Mouse (Mus musculus): ENCODE data around the gene Syt15.

- no peak for TF ChIP-seq CTCF (IDR thresholded peaks at IDR 0.05; ENCODE audit: low read depth, low read length)
- peak; percentile 83 for TF ChIP-seq EP300 (IDR thresholded peaks at IDR 0.05; ENCODE audit: insufficient read depth, low read depth, low read length)
Observed at GRCm38 (mm10) chr14:34190361-34190760, 29.0 kb upstream of the Syt15 start.
